Mouse (Mus musculus) olfactory bulb, adult 2 months (tissue): Measurements from ENCODE around the gene Pdzk1ip1.

Source experiments
- CTCF ChIP-seq: fragments of 200-500 bp; IDR thresholded peaks from 2 replicates; pipeline ENCODE4 v1.5.1; 2012; ENCODE audit warnings: low read depth, mild to moderate bottlenecking, low read length, moderate library complexity; ENCODE audit not compliant: insufficient read depth
- POLR2A ChIP-seq: fragments of 200-500 bp; IDR thresholded peaks from 2 replicates; pipeline ENCODE4 v1.6.1; 2012; ENCODE audit warnings: mild to moderate bottlenecking, low read depth, low read length, moderate library complexity; ENCODE audit not compliant: insufficient read depth

DNA sequence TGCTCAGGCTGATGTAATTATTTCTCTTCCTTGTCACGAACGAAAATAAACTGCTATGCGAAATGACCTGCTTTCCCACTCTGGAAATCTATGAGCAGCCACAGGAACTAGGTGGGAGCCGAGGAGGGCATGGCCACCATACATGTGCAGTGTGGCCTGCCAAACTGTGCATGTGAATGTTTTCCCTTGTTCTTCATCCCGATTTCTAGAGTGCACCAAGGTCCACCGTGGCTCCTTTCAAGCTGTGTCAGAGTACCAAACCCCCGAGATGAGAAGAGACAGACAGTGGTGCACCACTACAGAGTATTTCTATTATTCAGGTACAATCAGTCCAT is 45.8 kb downstream of the Pdzk1ip1 start:
- TF ChIP-seq CTCF (no peak), POLR2A (no peak)
